Mouse (Mus musculus): Measurements from ENCODE around the gene Filip1l.
"Not testable (repeated sequence)": the region's sequence is repeated elsewhere in the genome, so short reads cannot be mapped to it uniquely, and the experiment has no call there.

Filip1l gene

GRCm38 (mm10) chr16:57353166-57353721, 351 bp downstream of the Filip1l start:
- DNase-seq (ENCODE audit: extremely low read depth, low read depth): no peak

- DNase-seq (ENCODE audit: extremely low read depth, low read depth): no peak
Measured at GRCm38 (mm10) chr16:57353932-57354331, 1.0 kb downstream of the Filip1l start.

- DNase-seq (ENCODE audit: extremely low read depth, low read depth): no peak
Measured at GRCm38 (mm10) chr16:57356454-57356853, 3.6 kb downstream of the Filip1l start.

- no peak for DNase-seq (ENCODE audit: extremely low read depth, low read depth)
Measured at GRCm38 (mm10) chr16:57357011-57357410, 4.1 kb downstream of the Filip1l start.

GRCm38 (mm10) chr16:57359251-57359650, 6.4 kb downstream of the Filip1l start:
- DNase-seq (ENCODE audit: extremely low read depth, low read depth): no peak

GRCm38 (mm10) chr16:57360785-57361184, 7.9 kb downstream of the Filip1l start:
- no peak for DNase-seq (ENCODE audit: extremely low read depth, low read depth)

GRCm38 (mm10) chr16:57362679-57363401, 9.9 kb downstream of the Filip1l start:
- DNase-seq (ENCODE audit: extremely low read depth, low read depth): no peak

GRCm38 (mm10) chr16:57364498-57364897, 11.6 kb downstream of the Filip1l start:
- DNase-seq (ENCODE audit: extremely low read depth, low read depth): no peak

GRCm38 (mm10) chr16:57366141-57366540, 13.2 kb downstream of the Filip1l start:
- DNase-seq (ENCODE audit: extremely low read depth, low read depth): no peak

- no peak for DNase-seq (ENCODE audit: extremely low read depth, low read depth)
Measured at GRCm38 (mm10) chr16:57366941-57367694, 14.2 kb downstream of the Filip1l start.

GRCm38 (mm10) chr16:57369846-57370496, 17.1 kb downstream of the Filip1l start:
- DNase-seq (ENCODE audit: extremely low read depth, low read depth): no peak

GRCm38 (mm10) chr16:57372156-57372555, 19.3 kb downstream of the Filip1l start:
- DNase-seq (ENCODE audit: extremely low read depth, low read depth): no peak

GRCm38 (mm10) chr16:57375248-57375837, 22.4 kb downstream of the Filip1l start:
- no peak for DNase-seq (ENCODE audit: extremely low read depth, low read depth)

GRCm38 (mm10) chr16:57378631-57379330, 25.9 kb downstream of the Filip1l start:
- DNase-seq (ENCODE audit: extremely low read depth, low read depth): peak; percentile 45

- no peak for DNase-seq (ENCODE audit: extremely low read depth, low read depth)
Measured at GRCm38 (mm10) chr16:57383266-57383971, 30.5 kb downstream of the Filip1l start.

- no peak for DNase-seq (ENCODE audit: extremely low read depth, low read depth)
Measured at GRCm38 (mm10) chr16:57384274-57384673, 31.4 kb downstream of the Filip1l start.

GRCm38 (mm10) chr16:57389566-57390251, 36.8 kb downstream of the Filip1l start:
- no peak for DNase-seq (ENCODE audit: extremely low read depth, low read depth)

GRCm38 (mm10) chr16:57391171-57391570, 38.3 kb downstream of the Filip1l start:
- not testable (repeated sequence) for DNase-seq (ENCODE audit: extremely low read depth, low read depth)

- no peak for DNase-seq (ENCODE audit: extremely low read depth, low read depth)
Measured at GRCm38 (mm10) chr16:57392461-57392860, 39.6 kb downstream of the Filip1l start.

GRCm38 (mm10) chr16:57393161-57393560, 40.3 kb downstream of the Filip1l start:
- DNase-seq (ENCODE audit: extremely low read depth, low read depth): no peak

All from MEL-GATA-1-ER (cell line).